Mouse (Mus musculus) kidney, postnatal 10 days (tissue): ENCODE measurements around the gene Wrap73.
A peak's percentile ranks its signal among the peaks of the same experiment; 100 is the strongest.

ENCODE experiments used
- DNase-seq: peaks from one replicate; pipeline ENCODE4 v3.0.0; 2021; ENCODE audit warnings: mixed read lengths

Gene Wrap73

DNA sequence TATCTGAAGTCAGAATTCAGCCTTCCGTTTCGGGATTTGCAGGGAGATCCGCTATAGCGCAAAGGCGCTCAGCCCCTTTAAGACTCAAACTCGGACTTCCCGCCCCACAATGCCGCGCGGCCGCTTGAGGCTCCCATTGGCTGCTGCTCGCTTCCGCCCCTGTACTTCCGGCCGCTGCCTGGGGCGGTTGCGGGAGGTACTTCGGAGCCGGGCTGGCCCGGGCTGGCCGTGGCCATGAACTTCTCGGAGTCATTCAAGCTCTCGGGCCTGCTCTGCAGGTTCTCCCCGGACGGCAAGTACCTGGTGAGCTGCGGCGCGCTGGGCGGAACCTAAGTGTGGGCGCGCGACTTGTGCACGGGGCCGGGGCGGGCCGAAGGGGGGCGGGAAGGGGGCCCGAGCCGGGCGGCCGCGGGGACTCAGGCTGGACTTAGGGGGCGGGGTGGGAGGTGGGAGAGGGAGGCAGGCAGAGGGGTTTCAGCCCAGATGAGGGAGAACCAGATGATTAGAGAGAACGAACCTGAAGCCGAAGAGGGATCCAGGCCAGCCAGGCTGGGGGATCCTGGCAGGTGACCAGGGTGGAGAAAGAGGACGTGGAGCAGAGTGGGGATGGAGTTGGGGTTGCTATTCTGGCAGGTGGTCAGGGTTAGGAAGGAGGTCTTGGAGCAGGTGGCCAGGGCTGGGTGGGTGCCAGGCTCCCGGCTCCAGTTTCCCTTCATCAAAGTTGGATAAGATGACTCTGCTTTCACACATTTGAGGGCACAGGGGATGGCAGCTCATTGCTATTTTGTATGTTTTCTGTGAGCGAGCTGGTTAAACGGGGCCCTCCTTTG lies at the start of gene Wrap73:
Gene Wrap73 (plus strand): TSS at position 162 of the 830 bp plus-strand sequence.
- peak; percentile 95 for DNase-seq

DNA sequence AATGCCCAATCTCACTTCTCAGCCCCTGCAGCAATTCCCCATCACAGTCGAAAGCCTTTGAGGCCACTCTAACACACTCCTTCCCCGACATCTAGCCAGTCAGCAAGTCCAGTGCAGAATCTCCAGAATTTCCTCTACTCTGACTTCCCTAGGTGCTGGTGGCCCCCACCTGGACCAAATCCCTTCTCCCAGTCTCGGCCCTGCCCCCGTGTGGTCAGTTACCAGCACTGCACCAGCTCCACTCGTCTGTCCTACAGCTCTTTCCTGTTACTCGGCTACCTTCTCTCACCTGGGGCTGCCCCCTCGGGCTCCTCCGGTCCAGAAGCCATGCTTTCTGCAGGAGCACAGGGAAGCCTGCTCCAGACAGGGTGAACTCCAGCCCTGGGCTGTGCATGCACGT lies 49.0 kb upstream of the Wrap73 start:
- DNase-seq = peak; percentile 64

DNA sequence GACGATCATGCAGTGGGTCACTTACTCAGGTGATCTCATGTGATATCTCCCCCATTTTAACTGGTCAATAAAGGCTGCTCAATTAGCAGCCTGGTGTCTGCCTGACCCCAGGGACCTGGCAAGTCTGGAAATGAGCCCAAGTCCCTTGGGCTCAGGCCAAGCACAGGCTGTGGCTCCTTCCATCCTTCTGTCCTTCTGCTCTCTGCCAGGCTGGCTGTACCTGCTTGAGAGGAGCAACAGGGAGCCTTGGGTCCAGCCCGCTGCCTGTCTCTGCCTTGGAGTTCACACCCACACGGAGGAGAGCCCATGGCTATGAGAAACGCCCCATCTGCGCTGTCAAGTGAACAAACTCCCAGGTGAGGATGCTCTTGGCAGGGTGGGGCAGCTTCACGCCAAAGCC lies 46.1 kb upstream of the Wrap73 start:
- DNase-seq = no peak

DNA sequence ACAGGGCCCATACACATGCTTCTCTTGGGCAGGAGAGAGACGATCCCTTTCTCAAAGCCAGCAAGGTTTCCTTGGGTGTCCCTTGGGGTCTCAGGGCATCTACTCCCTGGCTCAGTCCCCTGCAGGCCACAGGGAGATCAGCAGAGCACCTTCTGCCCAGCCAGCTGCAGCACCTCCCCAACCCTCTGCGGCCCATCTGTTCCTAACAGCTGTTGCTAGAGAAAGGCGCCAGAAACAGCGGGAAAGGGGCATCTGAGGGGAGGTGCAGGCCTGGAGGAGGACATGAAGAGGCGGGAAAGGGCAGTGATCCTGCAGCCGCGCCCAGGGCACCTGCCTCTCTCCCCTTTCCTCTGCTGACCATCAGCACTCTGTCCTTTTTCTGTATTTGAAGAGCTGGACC lies 42.8 kb upstream of the Wrap73 start:
- DNase-seq = no peak

DNA sequence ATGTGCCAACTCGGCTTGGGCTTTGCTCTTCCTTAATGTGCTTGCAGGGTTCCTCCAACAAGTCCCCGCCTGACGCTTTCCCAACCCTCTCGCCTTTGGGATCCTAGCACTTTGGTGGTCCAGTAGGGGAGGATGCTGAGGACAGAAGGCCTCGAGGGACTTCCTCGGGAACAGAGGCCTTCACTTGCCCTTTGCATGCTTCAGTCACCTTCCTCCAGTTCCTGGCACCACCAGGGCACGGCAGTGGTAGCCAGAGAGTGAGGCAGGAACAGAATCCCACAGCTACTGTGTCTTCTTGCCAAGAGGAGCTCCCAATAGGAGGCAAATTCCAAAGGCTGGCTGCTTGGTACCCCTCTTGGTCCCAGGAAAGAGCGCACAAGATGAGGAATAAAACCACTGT lies 38.8 kb upstream of the Wrap73 start:
- no peak for DNase-seq

DNA sequence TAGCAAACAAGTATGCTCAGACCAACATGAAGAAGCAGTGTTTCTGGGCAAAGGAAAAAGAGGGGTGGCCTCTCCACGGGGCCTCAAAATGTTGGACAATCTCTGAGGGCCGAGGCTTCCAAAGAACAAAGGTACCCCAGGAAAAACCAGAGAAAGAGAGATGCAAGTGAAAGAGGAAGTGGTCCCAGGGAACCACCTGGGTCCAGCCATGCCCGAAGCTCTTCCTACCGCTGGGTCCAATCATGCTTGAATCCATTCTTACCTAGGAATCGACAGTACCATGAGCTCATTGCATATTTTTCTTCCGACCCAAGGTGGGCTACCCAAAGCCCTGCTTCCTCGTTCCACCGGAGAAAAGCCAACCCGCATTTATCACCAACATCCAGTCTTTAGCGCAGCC lies 38.3 kb upstream of the Wrap73 start:
- no peak for DNase-seq

DNA sequence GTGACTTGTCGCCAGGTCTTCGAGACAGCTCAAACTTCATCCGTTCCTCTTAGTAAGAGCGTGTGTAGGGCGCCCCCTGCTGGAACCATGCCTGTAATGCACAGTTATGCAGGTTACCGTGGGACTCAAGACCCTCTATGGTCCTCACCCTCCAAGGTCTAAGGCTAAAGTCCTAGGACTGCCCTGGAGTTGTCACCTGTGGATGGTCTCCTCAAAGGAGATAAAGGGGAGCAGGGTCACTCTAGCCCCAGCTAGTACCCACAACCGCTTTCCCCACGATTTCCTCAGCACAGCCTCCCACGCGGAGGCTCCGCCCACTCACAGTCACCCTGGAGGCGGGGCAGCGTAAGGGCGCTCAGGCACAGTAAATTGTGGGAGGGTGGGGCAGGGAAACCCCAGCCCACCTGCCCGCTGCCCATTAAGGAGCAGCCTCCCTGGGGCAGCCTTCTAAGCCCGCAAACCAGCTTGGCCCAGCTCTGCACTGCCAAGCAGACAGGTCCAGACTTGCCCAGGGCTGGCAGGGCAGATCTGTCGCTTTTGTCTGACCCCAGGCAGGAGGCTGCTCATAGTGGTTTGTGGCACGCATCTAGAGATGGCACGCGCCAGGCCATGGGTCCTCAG lies 36.7 kb upstream of the Wrap73 start:
- DNase-seq = peak; percentile 74

DNA sequence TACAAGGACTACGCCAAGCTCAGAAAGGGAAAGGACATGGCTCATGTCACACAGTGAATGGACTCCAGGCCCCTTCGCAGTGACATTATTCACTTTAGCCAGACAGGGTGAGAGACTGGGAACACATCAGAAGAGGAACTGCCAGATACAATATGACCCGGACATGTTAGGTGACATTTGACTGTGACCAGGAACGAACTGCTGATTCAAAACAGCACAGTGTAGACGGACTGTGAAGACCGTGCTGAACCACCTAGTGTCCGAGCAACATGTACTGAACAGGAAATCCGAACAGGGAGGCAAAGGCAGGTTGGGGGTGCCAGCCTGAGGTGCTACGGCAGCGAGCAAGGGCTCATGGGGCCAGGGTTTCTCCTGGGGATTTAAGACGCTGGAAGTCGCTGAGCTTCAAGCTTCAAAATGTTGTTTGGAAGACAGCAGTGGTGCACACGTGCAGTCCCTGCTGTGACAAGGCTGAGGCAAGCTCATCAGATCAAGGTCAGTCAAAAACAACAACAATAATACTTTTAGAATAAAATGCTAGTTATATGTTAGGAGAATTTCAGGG lies 35.6 kb upstream of the Wrap73 start:
- DNase-seq = no peak

DNA sequence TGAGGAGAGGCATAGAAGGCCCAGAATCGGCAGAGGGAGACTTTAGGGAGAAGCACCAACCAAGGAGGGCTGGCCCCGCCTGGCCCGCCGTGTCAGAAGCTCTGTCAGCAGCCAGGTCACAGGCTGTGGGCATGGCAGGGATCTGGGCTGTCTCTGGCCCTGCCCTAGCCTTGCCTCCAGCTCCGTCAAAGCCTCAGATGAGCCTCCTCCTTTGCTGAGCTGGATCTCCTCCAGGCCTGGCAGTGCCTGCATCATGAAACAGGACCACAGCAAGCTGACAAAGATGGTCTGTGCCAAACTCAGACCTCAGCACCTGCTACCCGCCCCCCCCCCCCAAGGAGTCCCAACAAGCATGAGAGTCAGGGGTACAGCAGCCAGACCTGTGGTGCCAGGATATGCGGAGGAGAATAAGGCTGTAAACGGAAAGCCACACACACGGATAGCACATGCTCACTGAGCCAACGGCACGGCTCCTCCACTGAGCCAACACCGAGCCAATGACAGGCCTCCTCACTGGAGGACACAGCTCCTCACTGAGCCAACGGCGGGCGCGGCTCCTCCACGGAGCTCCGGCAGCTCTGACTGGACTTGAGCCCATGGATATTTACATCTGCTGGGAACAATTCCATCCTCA lies 32.8 kb upstream of the Wrap73 start:
- no peak for DNase-seq

DNA sequence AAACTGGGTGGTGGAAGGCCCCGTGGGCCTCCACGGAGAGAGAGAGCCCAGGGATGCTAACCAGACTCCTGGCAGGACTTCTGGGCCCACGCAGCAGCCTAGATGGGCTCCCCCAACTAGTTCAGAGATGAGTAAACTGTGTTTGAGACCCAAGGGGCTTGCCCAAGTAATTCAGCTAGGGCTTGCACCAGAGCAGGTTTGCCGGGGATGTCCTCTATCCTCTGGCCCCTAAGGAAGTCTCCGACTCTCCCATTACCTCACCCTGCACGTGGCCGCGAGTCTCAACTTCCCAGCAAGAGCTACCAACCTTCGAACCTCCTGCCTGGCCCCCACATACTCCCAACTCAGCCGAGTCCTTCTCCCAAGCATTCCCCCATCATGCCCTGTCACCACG lies 32.3 kb upstream of the Wrap73 start:
- DNase-seq = no peak

DNA sequence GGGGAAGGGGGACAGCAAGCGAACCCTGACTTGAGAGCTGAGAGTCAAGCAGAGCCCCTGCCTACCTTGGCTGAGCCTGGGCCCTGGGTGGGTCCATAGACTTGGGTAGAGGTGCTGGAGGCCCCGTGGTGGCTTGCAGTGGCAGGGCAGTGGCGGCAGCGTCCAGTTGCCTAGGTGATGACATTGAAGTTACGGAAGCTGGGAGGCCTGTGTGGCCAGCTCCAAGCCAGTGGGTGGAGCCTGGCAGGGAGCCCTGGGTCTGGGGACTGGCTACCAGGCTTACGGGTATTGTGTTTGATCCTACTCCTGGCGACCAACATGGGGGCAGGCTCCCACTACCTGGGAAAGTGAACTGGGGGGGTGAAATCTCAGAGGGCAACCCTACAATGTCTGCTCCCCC lies 25.8 kb upstream of the Wrap73 start:
- peak; percentile 34 for DNase-seq

DNA sequence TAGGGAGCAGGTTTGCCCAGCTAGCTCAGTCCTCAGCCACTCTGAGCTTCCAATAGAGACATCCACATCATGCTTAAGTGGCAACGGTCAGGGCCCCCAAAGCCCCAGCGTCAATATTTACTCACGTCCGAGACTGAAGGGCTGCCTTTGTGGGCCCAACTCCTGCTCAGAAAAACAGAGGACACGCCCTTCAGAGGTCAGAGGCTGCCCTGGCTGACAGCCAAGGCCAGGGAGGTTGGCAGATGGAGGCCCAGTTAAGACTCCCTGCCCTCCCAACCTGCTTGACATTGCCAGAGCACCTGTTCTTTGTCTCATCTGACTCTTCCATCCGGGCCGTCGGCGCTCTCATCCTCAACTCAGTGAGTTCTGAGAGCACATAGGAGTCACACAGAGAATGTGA lies 23.4 kb upstream of the Wrap73 start:
- no peak for DNase-seq

DNA sequence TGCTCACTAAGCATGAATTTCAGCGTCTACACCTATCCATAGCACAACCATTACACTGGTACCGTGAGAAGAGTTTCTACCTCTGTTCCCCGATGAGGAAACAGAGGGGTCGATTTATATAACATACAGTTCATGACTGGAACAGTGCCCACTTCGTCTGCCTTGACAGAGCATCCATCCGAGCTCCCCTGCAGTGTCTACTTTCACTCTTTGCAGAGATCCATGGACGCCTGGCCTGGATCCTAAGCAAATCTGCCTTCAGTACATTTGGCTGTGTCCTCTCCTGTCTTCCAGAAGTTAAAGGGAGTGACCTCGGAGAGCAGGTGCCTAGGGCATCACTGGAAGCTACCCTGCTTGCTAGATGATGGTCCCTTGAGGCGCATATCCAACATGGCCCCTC lies 23.0 kb upstream of the Wrap73 start:
- DNase-seq = no peak

DNA sequence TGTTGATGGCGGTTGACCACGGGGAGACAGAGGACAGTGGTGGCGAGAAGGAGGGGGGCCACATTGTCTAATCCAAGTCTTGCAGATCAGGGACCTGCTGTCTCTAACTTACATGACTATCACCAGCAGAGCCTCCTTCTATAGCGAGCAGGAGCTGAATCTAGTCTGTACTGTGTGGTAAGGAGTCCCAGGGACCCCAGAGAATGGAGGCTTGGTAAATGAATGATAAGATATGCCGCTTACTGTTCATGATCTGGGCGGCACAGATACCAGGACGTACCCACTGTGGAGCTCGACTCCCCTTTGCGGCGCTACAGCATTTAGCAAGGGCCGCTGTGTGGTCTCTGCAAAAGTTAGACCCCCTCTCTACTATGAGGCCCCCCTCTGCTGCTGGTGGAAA lies 20.4 kb upstream of the Wrap73 start:
- no peak for DNase-seq

DNA sequence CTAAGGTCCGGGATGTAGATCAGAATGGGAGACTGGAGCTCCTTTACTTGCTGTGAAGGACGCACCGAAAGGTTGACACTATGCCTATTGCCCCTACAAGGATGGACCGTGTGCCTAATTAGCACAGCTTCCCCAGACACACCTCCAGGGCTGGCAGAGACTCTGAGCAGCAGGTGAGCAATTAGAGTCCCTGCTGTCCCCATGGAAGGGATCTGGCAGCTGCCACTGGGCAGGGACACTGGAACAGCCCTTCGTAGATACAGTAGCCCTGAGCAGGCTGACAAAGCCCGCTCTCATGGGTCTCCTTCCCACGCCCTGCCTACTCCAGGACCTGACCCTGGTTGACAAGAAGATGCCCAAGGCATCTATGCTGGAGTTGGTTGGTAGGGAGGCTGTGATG lies 19.8 kb upstream of the Wrap73 start:
- DNase-seq = no peak

DNA sequence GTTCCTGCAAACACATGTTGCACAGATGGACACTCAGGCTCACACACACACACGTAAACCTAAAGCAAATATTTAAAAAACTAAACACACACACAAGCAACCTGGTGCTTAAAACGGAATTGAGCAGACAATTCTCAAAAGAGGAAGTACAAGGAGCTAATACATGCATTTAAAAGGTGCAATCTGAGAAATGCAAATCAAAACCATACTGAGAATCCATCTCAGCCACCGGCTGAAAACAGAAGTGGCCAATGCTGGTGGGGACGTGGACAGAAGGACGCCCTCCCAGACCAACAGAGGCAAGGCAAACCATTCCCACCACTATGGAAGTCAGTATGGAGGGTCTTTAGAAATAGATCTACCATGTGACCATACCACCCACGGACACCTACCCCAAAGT lies 18.6 kb upstream of the Wrap73 start:
- no peak for DNase-seq

DNA sequence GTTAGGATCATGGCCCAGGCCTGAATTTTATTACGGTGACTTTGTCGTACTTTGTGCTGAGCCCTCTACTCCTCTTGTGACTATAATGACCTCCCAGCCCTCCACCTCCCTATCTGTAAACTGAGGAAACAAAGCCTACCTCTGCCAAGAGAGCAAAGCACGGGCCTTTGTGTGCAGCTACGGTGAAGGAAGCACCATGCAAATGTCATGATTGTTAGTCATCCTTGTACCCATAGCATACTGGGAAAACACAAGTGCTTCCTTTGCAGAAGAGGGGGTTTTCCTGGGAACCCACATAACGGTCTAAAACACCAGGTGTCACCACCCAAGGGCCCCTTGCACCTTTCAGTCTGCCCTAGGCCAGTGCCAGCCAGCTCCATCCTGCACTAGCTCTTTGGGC lies 17.0 kb upstream of the Wrap73 start:
- no peak for DNase-seq

DNA sequence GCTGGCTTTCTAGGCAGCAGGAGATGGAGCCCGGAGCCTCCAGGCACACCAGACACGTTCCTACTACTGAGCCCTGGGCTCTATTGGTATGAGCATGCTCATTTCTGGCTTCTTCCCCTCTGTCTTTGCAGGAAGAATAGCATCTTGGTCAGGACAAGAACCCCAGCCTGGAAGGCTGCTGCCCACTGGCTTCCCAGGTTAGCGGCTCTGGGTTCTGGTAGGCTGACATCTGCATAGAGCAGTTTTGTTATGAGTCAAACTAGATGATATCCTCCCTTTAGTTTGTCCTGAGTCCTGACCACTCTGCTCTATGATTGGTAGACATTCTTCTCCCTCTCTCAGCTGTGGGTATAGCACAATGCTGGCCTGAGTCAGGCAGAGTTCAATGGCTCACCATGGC lies 14.9 kb upstream of the Wrap73 start:
- DNase-seq = no peak

DNA sequence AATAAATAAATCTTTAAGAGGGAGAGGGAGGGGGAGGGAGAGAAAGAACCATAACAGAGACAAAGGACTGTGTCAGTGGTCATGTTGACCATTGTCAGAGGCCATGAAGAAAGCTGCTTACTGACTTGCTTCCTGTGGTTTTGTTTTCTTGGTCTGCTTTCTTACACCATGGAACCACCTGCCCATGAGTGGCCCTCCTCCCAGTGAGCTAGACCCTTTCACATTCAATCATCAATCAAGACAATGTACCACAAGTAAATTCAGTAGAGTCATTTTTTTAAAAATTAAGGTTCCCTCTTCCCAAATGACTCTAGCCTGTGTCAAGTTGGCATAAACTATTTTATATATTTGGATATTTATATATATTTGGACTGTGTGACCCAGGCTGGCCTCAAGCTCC lies 12.2 kb upstream of the Wrap73 start:
- no peak for DNase-seq

DNA sequence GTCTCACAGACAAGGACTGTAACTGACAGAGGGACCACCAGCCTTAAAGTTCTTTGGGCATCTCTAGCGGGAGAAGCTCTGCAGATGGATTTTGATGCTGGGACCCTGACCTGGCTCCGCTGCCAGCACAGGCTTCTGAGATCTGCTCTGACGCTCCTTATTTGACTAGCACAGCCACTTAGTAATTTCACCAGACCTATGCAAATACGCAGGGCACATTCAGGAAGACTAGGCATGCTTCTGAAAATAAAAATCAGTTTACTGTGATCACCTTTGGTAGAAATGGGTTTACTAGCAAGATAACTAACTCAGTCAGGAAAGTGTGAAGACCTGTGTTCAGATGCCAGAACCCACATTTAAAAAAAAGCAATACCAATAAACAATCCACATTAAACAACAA lies 10.3 kb upstream of the Wrap73 start:
- no peak for DNase-seq

DNA sequence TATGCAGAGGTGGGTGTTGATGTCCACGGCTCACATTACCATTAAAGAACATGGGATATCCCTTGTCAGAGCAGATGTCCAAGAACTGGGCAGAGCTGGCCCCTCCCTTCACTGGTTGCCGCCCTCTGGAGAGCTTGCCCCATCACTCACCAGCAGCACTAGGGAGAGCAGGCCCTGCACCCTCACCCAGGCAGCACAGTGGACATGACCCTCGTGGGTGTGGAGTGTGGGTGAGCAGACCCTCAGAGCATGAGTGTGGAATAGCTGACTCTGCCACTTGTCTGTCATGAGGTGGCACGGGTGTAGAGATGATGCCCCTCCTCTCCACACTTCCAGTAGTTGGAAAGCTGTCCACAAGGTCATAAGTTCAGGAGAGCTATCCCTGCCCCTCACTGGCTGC lies 7.4 kb upstream of the Wrap73 start:
- DNase-seq = no peak

DNA sequence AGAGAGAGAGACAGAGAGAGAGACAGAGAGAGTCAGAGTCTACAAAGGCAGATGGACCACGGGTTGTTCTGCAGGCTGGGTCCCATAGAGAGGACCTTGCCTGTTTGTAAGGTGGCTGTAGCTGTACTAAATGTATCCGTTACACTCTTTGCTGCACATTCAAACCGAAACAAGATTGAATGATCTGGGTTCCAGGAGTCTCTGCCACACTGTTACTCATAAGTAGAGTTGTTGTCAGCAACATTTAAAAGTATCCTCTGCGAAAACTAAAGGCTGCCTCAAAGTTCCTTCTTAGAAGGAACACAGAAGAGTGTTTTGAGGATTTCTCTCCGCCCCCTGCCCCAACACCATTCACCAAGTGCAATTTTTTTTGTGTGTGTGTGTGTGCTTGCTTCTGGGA lies 5.0 kb upstream of the Wrap73 start:
- no peak for DNase-seq

DNA sequence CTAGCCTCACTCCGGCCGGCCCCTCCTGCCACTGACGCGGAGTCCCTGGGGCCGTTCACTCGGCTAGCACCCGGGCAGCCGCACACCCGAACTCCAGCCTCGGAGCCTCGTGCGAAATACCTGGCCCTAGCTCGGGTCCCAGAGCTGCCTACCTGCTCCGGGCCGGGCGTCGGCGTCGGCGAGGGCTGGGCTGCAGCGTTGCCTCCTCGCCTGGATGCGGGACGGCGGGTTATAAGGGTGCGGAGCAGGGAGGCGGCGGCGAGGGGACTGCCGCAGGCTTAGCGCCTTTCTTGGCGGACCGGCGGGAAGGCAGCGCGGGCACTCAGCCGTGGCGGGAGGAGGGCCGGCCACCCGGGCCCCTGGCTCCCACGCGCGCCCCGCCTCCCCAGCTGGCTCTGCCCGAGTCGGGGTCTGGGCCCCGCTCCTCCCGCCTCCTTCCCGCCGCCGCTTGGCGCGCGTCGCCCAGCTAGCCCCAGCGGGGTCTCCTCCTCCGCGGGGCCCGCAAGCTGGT lies 2.4 kb upstream of the Wrap73 start:
- peak; percentile 56 for DNase-seq

DNA sequence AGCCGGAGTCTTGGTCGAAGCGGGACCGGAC lies 2.2 kb upstream of the Wrap73 start, which contains the start of gene Trp73:
Gene Trp73 (minus strand): TSS at position 27 of the 31 bp plus-strand sequence.
- DNase-seq = no peak
